20 mouse cellular contexts compared by ENCODE assay signal in the genomic region with DNA sequence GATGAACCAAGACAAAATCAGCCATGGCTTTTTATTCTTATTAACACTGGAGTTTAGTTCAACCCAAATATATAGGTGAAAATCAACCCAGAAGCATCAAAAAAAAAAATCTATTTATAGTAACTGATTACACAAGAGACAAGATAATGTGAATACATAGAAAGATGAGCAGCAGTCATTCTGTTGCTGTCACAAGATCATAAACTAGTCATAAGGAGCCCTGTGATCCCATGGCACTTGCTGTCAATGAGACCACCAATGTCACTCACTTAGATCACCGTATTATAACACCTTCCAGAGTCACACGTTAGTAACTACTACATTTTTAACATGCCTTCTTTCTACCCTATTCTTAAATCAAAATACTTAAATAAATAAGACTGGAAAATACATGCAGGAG.
"Had no signal": no experiment of that assay in that cellular context is flagged by ENCODE, and none has a peak within 500 bp of the region (broad histone marks: within the 10 kb centered on the region; RNA-seq: fewer than 3 reads in every experiment).

No protein-coding gene starts in this region.

- H3K36me3 ChIP-seq: lung, embryonic 15.5 days; midbrain, embryonic 12.5 days; neural tube, embryonic 13.5 days; neural tube, embryonic 15.5 days had no signal

- DNase-seq: liver, embryonic 13.5 days; liver, postnatal 0 days; lung, adult 2 months; lung, postnatal 14 days; lung, postnatal 36 days; right cerebral cortex, adult 18-20 months; right cerebral cortex, postnatal 25 days; right cerebral cortex, postnatal 4 days; spleen, adult 18-20 months; thymus, adult 18-20 months; thymus, postnatal 14 days; thymus, postnatal 36 days had no signal

- H3K9me3 ChIP-seq: liver, embryonic 13.5 days; liver, embryonic 15.5 days; lung, embryonic 15.5 days; midbrain, embryonic 12.5 days; neural tube, embryonic 13.5 days; neural tube, embryonic 15.5 days had no signal

- H3K4me3 ChIP-seq: liver, embryonic 13.5 days; liver, embryonic 15.5 days; lung, embryonic 15.5 days; midbrain, embryonic 12.5 days; myocyte; neural tube, embryonic 13.5 days; neural tube, embryonic 15.5 days had no signal

- ATAC-seq: liver, postnatal 0 days; lung, postnatal 0 days had no signal

- H3K4me1 ChIP-seq: liver, embryonic 13.5 days; liver, embryonic 15.5 days; lung, embryonic 15.5 days had no signal

- H3K27ac ChIP-seq: liver, embryonic 13.5 days; liver, embryonic 15.5 days; lung, embryonic 15.5 days; neural tube, embryonic 13.5 days; neural tube, embryonic 15.5 days had no signal

- H3K27me3 ChIP-seq: liver, embryonic 13.5 days; liver, embryonic 15.5 days; lung, embryonic 15.5 days; midbrain, embryonic 12.5 days; neural tube, embryonic 13.5 days; neural tube, embryonic 15.5 days had no signal

- H3K4me2 ChIP-seq: liver, embryonic 11.5 days; liver, embryonic 13.5 days; liver, embryonic 15.5 days; lung, embryonic 15.5 days; midbrain, embryonic 12.5 days; neural tube, embryonic 13.5 days; neural tube, embryonic 15.5 days had no signal

- H3K9ac ChIP-seq: liver, embryonic 13.5 days; liver, embryonic 15.5 days; liver, postnatal 0 days; lung, embryonic 15.5 days; midbrain, embryonic 12.5 days; neural tube, embryonic 13.5 days; neural tube, embryonic 15.5 days had no signal
